Mouse (Mus musculus) right cerebral cortex, adult 2 months (tissue): ENCODE measurements around the gene Sorcs3.

ENCODE experiments used
- DNase-seq, 2 experiments: peaks; one replicate each; pipeline ENCODE4 v3.0.0; 2021 to 2022; ENCODE audit warnings: low spot score in 2 of 2

The Sorcs3 gene

DNA sequence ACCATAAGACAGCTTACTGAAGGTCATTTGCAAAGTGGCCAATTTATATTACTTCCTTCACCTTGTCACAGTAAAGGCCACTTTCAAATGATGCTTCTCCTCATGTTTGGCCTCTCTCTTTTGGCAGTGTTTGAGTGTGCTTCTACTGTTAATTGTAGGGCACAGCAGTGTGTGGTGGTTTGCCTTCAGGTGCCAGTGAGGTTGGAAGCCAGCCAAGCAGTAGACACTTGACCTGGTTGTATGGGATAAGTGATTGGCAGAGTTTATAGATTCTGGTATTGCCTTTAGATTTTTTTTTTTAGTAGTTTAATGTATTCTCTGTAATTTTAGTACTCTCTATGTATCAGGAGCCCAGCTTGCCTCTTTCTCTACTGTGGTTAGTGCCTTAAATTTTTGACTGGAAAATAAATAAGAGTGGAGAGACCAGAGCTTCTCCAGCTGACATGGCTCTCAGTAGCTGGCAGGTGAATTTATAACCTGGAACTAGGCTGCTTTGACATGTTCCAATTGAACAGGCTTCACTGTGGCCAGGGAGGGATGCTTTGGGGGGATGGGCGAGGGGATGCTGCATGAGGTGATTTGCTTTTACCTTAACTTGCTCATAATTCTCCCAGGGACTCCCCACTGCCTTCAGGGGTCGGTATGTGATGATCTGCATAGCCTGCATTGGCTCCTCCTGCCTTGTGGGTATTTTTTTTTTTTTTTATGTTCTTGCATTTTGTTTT lies 298.2 kb downstream of the Sorcs3 start:
- DNase-seq, result no peak

DNA sequence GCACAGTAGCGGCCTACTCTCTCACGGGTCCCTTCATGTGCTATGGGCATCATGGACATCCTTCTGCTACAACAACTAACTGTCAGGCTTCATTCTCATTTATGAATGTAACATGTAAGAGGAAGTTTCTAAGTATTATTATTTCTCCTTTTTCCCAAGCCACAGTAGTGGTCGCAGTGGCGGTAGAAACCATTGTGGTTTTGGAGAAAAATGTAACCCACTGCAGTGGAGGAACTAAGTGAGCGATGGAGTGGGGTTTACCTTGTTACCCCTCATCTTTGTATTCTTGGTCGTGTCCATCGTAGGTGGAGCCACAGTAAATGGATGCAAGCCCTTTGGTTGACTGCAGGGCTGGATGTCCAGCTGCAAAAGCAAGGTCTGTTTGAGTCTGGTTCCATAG lies 318.0 kb downstream of the Sorcs3 start:
- DNase-seq, result no peak

DNA sequence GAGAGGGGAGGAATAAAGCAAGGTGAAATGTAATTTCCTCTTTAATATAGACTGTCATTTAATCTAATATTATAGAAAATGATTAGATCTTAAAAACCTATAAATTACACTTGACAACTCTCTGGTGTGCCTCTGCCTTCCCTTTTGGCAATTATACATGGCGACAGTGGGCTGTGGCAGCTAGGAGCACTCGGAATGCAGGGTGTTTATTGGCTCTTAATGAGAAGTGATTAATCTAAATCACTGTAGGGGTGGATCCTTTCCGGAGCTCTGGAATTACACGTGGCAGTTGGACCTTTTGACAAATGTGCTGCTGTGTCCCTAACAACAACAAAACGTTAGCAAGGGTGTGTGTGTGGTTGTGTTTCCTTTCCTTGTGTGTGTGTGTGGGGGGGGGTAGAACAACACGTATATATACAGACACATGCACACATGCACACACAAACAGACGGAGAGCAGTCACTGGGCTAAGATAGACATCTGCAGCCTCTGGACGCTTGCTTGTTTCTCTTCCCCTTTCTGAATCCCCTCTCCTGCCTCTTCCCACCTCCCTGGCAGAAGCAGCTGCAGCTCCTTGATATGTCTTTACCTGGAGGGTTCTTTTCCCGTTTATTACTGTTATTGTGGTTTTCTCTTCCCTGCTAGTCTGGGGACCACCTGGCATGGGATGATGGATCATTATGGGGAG lies 318.8 kb downstream of the Sorcs3 start:
- no peak for DNase-seq

DNA sequence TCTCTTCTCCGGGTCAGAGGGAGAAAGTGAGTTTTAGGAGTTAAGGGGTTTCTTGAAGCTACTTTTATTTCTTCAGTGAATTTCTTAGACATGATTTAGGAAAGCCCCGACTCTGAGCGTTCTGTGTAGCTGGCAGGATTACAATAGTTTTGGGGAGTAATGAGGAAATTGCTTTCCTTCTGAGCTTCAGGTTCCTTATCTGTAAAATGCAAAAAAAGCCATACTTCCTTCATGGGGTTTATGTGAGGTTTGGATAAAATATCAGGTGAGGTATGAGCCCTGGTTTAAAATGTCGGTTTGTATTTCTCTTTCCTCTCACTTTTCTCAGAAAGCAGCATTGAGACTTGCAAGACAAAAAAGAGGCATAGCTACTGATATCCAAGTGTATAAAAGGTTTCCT lies 327.8 kb downstream of the Sorcs3 start:
- no peak for DNase-seq

DNA sequence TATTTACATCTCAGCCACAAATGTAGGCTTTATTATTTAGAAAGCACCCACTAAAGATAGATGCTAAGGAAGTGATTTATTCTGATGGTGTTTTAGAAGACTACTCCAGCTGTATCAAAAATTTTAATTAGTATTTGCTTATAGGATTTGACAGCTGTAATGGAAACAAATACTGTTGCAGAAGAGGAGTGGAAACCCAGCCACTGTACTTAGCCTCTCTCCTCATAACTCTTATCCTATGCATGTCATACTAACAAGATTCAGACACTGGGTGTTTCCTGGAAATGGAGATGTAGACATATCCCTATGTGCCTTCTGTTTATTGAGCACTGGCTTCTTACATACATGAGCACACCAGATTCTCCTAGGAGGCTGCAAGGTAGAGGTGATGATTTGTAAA lies 338.5 kb downstream of the Sorcs3 start:
- no peak for DNase-seq

DNA sequence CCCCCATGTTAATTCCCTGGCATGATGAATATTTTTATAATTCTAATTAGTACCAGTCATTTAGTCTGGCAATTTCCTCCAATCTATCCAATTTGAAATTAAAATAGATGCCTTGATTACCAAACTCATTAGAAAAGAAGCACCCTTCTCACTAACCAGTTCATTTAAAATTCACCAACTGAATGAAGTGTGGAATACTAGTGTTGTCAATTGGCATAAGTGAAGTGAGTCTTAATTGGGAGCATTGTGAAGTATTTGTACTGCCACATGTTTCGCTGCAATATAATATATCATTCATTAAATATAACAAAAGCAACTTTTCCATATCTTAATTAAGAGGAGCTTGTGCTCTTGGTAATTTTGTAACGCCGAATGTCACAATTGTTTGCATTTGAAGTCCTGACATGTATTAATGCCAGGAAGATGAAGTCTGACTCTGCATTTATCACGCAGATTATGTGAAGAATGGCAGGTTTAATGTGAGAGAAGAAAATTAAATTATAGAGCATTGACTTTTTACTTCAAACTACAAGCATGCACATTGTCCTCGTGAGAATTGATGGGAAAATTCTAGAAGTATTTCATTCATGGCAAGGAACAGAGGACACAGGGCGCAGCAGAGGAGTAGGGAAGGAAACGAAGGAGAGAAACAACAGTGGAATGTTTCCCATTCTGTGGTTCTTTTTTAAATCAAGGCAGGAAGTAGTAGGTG lies 339.8 kb downstream of the Sorcs3 start:
- DNase-seq, result no peak

DNA sequence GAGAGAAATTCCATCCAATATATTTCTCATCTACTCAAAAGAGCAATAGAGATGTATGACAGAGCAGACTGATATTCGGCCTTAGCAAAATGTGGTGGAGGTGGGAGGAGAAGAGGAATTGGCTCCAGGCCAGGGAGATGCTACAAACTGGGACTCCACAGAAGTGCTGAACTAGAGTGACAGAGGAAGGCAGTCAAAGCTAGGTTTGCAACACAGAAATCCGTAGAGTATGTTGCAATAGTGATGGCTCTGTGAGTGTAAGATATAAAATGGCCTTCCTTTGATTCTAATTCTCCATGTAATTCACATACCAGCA lies 340.3 kb downstream of the Sorcs3 start:
- peak; percentile 69 to 75 for DNase-seq

DNA sequence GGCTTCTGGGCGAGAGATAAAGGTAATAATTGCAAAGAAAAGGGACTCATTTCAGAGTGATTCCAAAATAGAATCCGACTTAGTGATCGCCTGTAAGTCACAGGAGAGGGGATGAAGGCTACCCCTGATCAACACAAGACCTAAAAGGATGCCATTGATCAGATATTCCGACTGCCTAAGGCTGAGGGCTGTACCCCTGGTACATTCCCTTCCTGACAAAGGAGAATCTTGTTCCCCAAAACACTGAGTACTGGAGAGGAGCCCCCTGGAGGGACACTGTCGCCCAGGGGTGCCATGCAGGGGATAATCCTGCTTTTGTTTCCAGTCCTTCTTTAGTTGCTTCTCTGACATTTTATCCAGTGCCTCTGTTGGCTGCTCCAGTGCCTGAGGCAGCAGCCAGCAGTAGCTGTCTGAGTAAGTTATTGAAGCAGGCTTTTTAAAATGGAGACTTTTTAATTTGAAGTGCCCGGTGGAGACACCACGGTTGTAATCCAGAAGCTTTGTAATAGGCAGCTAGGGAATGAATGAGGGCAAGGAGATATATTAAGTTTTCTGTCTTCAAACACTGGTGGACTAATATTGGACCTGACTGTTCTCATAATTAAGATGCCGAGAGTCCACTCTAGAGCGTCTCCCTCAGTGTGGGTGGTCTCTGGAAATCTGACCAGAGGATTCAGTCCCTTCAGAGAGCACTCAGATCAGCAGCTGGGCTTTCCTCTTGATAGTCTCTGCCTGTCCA lies 342.5 kb downstream of the Sorcs3 start:
- no peak for DNase-seq

DNA sequence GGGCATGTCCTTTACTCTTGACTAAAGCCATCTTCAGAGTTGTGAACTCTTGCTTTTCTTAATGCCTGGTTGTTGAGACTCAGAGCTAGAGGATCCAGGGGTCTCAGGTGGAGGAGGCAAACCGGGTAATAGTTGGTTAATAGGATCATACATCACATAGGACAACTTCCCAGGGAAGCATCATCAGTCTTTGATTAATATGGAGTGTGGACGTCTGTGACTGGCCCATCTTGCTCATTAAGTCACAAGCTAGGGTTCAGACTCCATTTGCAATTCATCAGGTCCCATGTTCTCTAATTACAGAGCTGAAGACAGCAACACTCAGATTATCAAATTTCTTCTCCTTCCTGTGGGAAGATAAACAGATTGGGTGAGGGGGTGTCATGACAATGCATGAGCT lies 353.6 kb downstream of the Sorcs3 start:
- DNase-seq, result no peak

DNA sequence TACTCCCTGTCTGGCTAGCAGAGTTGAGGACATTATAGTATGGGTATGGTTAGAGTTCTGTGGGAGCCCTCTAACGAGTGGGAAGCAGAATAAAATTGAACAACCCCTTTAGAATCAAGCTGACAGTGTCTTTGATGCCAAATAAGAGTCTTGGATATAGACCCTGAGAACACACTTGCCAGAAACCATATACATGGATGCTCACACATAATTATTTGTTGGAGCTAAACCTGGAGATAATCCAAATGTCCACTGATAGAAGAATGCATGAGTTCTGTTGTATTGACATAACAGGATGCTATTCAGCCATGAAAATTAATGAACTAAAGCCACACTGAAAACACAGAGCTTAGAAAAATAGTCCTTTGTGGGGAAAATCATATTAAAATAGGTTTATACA lies 369.9 kb downstream of the Sorcs3 start:
- DNase-seq, result no peak

DNA sequence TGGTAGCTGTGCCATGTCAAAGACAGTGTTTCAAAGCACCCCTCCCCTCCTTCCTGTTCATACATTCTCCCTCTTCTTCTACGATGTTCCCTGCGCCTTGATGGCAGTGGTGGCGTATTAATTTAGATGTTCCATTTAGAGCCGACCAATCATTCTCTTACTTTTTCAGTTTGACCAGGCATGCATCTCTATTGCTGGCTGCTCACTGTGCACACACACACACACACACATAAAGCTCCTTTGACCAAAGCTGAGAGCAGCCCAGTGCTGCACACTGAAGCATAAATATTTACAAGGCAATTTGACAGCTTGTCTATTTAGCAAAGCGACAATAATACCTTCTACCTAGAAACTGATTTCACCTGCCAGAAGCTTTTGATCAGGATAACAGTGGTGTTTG lies 371.3 kb downstream of the Sorcs3 start:
- DNase-seq, result no peak

DNA sequence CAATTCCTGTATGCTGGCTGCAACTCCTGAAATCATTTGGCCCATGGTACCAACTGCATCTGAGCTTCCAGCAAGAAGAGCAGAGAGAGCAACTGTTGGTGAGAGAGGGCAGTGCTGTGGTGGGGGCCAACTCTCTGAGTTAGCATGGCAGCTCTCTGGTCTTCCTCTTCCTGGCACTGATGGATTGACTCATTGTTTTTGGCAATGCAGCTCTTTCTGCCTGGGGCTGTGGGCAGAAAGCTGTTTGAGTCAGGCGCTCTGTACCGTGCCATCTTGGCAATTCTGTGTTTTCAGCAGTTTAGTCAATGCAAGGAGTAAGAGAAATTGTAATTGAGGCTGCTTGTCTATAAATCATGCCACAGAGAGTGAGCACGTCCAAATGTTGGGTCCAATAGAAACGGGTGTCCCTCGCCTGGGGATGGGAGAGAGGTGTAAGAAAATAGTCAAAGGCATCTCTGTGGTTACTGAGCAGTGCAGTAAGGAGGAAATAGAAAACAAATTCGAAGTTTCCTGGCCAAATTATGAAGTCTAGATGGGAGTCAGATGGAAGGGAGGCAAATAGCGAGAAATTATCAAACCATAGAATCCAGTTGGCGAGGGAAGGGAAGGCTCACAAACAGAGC lies 379.2 kb downstream of the Sorcs3 start:
- DNase-seq, result peak; percentile 10 to 24

DNA sequence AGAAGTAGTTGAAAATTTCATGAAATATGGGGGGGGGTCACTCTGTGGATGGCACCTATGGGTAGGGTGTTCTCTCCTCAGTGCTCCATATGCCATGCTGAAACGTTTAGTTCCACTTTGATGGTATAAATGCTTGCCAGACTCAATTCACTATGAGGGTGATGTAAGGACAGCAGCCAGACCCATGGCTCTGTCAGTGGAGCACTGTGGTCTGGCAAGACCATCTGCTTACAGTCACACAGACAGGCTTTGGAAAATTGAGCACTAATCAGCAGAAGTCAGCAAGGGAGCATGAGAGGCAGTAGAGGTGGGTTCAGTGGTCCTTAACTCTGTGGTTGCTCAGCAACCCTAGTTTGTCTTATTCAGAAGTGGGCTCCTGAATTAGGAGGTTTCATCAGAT lies 411.1 kb downstream of the Sorcs3 start:
- no peak for DNase-seq

DNA sequence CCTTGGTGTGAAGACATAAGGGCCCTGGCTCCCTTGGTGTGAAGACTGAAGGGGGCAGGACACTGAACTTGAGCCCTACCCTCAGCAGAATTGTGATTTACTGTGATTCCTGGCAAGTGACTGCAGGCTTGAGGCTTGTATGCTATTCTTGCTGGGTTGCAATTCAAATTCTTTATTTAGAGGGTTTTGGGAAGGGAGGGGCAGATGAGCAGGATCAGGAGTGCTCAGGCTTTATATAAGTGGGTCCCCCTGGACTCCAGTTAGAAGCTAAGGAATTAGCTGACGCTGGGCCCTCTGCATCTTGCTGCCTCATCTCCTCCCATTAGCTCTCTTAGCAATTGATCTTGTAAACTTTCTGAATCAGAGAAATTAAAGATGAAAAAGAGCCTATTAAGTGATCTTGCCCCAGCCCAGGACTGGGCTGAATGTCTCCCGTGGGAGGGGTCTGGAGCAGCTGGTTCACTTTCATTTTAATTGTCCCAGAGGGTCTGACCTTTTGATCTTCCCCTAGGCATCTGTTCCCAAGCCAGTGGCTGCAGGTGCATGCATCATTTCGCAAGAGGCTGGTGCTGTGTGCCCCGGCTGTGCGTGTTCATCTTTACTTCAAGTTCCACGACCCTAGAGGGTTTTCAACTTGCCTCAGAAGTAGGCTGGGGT lies 425.0 kb downstream of the Sorcs3 start:
- DNase-seq, result no peak

DNA sequence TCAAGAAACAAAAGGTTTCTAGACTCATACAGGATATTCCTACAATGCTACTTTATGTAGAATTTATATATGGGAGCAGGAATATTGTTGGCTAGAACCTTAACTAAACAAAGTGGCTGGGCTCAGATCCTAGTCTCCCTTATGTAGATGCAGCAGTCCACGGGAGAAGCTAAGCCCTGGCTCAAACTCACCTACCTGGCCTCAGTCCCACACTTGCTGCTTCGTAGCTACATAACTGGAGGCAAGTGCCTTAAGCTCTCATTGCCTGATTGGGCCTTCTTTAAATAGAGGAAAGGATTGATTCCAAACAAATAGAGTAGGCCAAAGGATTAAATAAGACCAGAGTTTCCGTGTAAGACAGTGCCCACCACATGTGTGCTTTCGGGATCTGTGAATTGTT lies 436.7 kb downstream of the Sorcs3 start:
- no peak for DNase-seq

DNA sequence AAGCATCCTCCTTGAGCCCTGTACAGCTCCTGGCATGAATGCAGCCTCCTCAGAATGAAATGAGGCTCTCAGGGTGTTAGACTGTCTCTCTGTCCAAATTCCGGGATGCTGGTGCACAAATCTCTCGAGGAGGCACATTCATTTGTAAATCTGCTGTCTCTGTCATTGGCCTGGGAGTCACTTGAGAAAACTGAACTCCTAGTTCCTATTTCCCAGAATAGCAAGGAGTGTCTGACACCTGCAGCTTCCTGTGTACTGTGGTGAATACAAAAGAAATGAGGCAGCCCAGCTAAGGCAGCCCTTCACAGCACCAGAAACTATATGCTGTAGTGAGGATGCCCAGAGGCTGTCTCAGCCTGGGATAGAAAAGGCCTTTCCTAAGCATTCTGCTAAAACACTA lies 444.1 kb downstream of the Sorcs3 start:
- DNase-seq, result no peak

DNA sequence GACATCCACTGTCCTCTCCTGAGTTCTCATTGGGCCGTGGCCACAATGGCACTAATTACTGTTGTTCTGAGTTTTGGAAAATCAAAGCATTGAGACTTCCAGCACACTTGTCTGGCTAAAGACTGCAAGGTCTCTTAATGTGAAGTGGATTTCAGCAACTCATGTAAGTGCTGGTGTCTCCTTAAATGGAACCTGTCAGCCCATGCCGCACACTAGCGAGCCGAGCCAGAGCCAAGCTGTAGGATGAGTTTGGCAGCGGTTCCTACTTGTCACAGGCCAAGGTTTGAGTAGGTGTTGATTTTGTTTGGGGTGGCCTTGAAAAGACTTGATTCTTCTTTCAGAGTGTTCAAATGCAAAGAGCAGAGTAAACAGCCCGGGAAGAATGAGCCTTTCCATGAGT lies 445.8 kb downstream of the Sorcs3 start:
- DNase-seq, result peak; percentile 44 to 56

DNA sequence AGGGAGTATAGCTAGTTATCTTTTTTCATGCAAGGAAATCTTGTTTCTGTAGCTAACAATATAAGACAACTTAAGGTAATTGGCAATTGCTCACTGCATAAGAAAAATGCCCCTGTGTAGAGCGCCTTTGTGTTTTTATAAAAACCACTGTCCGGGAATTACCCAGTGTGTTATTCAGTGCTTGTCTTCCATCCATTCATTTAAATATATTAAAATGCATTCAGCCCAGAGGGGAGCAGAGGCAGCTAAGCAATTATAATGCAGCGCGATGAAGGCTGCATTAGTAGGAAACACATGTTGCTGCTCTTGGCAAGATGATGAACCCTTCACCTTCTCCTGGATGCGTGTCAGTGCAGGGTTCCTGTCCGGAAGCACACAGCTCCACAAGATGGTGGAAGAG lies 454.4 kb downstream of the Sorcs3 start:
- no peak for DNase-seq

DNA sequence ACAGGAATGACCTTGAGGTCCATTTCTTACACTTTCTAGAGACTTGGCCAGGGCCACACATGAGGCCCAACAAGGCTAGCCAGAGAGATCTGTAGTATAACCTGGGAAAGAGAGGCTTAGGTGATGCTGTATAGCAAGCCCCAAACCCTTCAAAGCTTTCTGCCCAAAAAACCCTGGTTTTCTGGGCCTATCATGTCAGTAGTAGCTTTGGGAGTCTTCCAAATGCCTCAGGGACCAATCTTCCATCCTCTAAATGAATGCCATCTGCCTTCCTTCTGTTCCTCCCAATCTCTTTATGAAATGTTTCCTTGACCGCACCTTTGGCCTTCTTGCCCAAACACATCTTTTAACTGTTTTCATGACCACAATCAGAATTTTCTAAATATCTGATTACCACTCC lies 474.1 kb downstream of the Sorcs3 start:
- no peak for DNase-seq

DNA sequence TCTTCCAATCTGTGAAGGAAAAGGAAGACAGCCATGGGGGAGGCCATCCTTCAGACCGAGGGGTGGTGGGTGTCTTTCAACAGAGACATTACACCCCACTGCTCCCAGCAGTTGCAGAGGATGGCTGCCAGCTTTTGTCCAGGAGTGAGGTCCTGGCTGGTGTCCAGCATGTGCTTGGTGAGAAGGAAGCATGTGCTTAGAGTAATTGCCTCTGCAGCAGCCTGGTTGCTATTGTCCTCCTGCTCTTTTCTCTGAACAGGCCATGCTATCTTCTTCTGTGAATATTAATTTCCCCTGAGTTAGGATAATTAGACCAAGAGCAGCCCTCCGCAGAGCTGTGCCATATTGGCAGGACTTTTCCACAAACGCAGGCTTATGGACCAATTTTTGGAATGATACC lies 476.7 kb downstream of the Sorcs3 start:
- DNase-seq, result no peak

DNA sequence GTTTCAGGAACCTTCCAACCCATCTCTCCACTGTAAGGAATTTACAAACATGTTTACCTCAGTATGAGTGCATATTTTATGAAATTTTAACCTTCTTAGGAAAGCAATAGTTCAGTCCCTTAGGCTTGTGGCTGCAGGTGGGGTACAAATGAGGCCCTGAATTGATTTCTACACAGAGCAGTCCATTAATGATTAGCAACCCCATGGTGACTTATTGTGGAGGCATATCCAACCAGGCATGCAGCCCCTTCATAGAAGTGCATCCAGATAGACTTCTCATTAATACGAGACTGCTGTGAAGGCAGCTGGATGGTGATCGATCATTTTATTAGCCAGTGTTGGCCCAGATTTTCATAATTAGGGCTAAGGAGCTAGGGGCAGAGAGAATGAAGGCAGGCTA lies 480.5 kb downstream of the Sorcs3 start:
- no peak for DNase-seq
